Mouse (Mus musculus) brain, embryonic 14.5 days (tissue): ENCODE measurements around the gene Anapc11.
A peak's percentile ranks its signal among the peaks of the same experiment; 100 is the strongest.

Experiments used
- CTCF ChIP-seq: fragments of 200-500 bp; IDR thresholded peaks from 2 replicates; pipeline ENCODE4 v1.5.1; 2012; ENCODE audit warnings: inconsistent platforms, mild to moderate bottlenecking, moderate library complexity, borderline replicate concordance; ENCODE audit not compliant: insufficient read depth, insufficient read length; ENCODE audit errors: extremely low read depth
- POLR2A ChIP-seq: fragments of 200-500 bp; IDR thresholded peaks from 2 replicates; pipeline ENCODE4 v1.6.1; 2012; ENCODE audit warnings: mild to moderate bottlenecking, inconsistent platforms, borderline replicate concordance; ENCODE audit not compliant: poor library complexity, insufficient read depth, insufficient read length, severe bottlenecking; ENCODE audit errors: extremely low read depth

GRCm38 (mm10) chr11:120582268-120582981 is 15.8 kb upstream of the Anapc11 start:
- TF ChIP-seq CTCF (peak; percentile 20; the same call in 1 of the 2 replicates), POLR2A (no peak)
